Mouse (Mus musculus) kidney, adult 2 months (tissue): ENCODE data around the gene Ctdsp1.

Source experiments
- CTCF ChIP-seq: fragments of 200-500 bp; conservative IDR thresholded peaks from 2 replicates; pipeline ENCODE4 v1.5.1; 2011; ENCODE audit warnings: low read depth, mild to moderate bottlenecking, control low read depth, low read length, moderate library complexity, mixed read lengths; ENCODE audit not compliant: insufficient read depth, insufficient read length
- POLR2A ChIP-seq: fragments of 200-500 bp; IDR thresholded peaks from one replicate; pipeline ENCODE4 v1.6.1; 2011; ENCODE audit warnings: low read depth, low read length, control low read depth

- TF ChIP-seq POLR2A (no peak), CTCF (no peak)
Measured at GRCm38 (mm10) chr1:74439166-74439876, 48.0 kb downstream of the Ctdsp1 start.
